Mouse (Mus musculus) olfactory bulb, adult 2 months (tissue): ENCODE measurements around the gene Spata21.
"Not testable (repeated sequence)": the region's sequence is repeated elsewhere in the genome, so short reads cannot be mapped to it uniquely, and the experiment has no call there.

Experiments
- CTCF ChIP-seq: fragments of 200-500 bp; IDR thresholded peaks from 2 replicates; pipeline ENCODE4 v1.5.1; 2012; ENCODE audit warnings: low read depth, mild to moderate bottlenecking, low read length, moderate library complexity; ENCODE audit not compliant: insufficient read depth
- POLR2A ChIP-seq: fragments of 200-500 bp; IDR thresholded peaks from 2 replicates; pipeline ENCODE4 v1.6.1; 2012; ENCODE audit warnings: mild to moderate bottlenecking, low read depth, low read length, moderate library complexity; ENCODE audit not compliant: insufficient read depth

DNA sequence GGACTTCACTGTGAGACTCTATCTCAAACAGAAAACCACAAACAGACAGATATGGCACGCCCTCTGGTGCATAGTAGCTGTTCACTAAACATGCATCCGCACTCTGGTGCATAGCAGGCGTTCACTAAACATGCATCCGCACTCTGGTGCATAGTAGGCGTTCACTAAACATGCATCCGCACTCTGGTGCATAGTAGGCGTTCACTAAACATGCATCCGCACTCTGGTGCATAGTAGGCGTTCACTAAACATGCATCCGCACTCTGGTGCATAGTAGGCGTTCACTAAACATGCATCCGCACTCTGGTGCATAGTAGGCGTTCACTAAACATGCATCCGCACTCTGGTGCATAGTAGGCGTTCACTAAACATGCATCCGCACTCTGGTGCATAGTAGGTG lies 57.0 kb downstream of the Spata21 start:
- not testable (repeated sequence) for TF ChIP-seq POLR2A, CTCF
